Mouse (Mus musculus) heart, embryonic 14.5 days (tissue): ENCODE data around the gene H6pd. TPM values are rescaled to one million over a fixed set of nuclear protein-coding genes. Genes with fewer than 3 reads are reported as not detected.

Experiments used
- ATAC-seq: fragments of 200-750 bp; cut with Nextera tagmentation; 2 replicates; pipeline ENCODE4 v1.8.0; 2017; ENCODE audit warnings: low read depth, moderate TSS enrichment; ENCODE audit not compliant: insufficient number of reproducible peaks, insufficient read depth, low FRiP score
- H3K27ac ChIP-seq, 2 experiments: fragments of 200-500 bp in 1 of 2; fragments of 300-500 bp in 1 of 2; sonication (generic) in 1 of 2; replicated peaks in 1 of 2; 2 replicates each; pipeline ENCODE4 v1.5.1; 2012 to 2014; ENCODE audit warnings: low read depth in 2 of 2, low read length in 2 of 2, control low read depth in 1 of 2, mild to moderate bottlenecking in 1 of 2, mixed read lengths in 1 of 2; ENCODE audit not compliant: control insufficient read depth in 1 of 2, insufficient read depth in 1 of 2
- H3K27me3 ChIP-seq: fragments of 300-500 bp; sonication (generic); 2 replicates; pipeline ENCODE4 v1.6.1; 2014; ENCODE audit warnings: mild to moderate bottlenecking, low read length, control low read depth; ENCODE audit not compliant: control insufficient read depth, insufficient read depth
- H3K36me3 ChIP-seq: fragments of 300-500 bp; sonication (generic); 2 replicates; pipeline ENCODE4 v1.6.1; 2014; ENCODE audit warnings: mild to moderate bottlenecking, control low read depth, low read length, mixed read lengths; ENCODE audit not compliant: control insufficient read depth, insufficient read depth
- H3K4me1 ChIP-seq, 2 experiments: fragments of 200-500 bp in 1 of 2; fragments of 300-500 bp in 1 of 2; sonication (generic) in 1 of 2; 2 replicates each; pipeline ENCODE4 v1.6.1; 2012 to 2014; ENCODE audit warnings: low read length in 2 of 2, control low read depth in 1 of 2, mixed read lengths in 1 of 2; ENCODE audit not compliant: control insufficient read depth in 2 of 2, insufficient read depth in 2 of 2
- H3K4me2 ChIP-seq: fragments of 300-500 bp; sonication (generic); 2 replicates; pipeline ENCODE4 v1.6.1; 2014; ENCODE audit warnings: mild to moderate bottlenecking, low read length
- H3K4me3 ChIP-seq, 2 experiments: fragments of 200-500 bp in 1 of 2; fragments of 300-500 bp in 1 of 2; sonication (generic) in 1 of 2; 2 replicates each; pipeline ENCODE4 v1.5.1; 2012 to 2014; ENCODE audit warnings: low read length in 2 of 2, mild to moderate bottlenecking in 2 of 2, control low read depth in 1 of 2, low read depth in 1 of 2, moderate library complexity in 1 of 2; ENCODE audit not compliant: control insufficient read depth in 1 of 2, insufficient read depth in 1 of 2
- H3K9ac ChIP-seq: fragments of 300-500 bp; sonication (generic); 2 replicates; pipeline ENCODE4 v1.6.1; 2014; ENCODE audit warnings: mild to moderate bottlenecking, low read length
- H3K9me3 ChIP-seq: fragments of 300-500 bp; sonication (generic); 2 replicates; pipeline ENCODE4 v1.6.1; 2016; ENCODE audit warnings: low read length, control low read depth; ENCODE audit not compliant: control insufficient read depth
- WGBS: fragments of 180-500 bp; shearing (Covaris S2); extraction: QIAGEN DNeasy Blood & Tissue Kit; methylation state at CpG from one replicate; pipeline ENCODE4 v1.1.7; 2014; 5-methylcytosine and 5-hydroxymethylcytosine counted together
- polyA plus RNA-seq: library from polyadenylated mRNA; unstranded; fragments of >200 nt; fragmentation: Nextera tagmentation; extraction: Ambion mirVana; gene quantifications from 2 replicates; pipeline ENCODE4 v1.2.1, GENCODE M21; 2014

Gene H6pd
- polyA plus RNA-seq, 1 experiment from 2014 or later, result 8.9 TPM

DNA sequence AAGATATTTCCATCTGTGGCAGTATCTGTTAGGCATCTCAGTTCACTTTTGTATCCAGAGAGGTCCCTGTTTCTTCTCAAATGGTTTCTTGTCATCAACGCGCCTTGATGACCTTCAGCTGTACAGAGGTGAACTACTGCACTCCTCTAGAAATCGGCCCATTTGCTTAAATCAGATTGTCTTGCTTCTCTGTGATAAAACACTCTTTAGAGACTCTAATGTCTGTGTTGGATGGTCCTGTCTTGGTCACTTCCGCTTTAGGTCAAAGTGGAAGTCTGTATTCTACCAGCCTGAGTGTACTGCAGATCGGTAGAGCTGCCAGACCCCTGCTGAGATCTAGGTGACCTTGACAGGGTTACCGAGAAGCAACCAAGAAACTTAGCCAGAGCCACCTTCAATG, 27.3 kb upstream of the H6pd start:
- ATAC-seq, result no peak
- no peaks in the 10 kb centered on the region for H3K9me3 ChIP-seq
- no peak overlapping the region for H3K27ac ChIP-seq
- H3K9ac ChIP-seq, result no peak overlapping the region
- no peak overlapping the region for H3K4me3 ChIP-seq
- H3K4me2 ChIP-seq, result no peak overlapping the region
- peaks cover 47% of the 10 kb centered on the region for H3K27me3 ChIP-seq
- H3K36me3 ChIP-seq, result no peaks in the 10 kb centered on the region
- H3K4me1 ChIP-seq, result peaks cover 6 to 15% of the 10 kb centered on the region in 2 experiments; a peak in 3 of 4 replicates
- WGBS, result 62% methylated on average over 6 of the region's 6 CpGs

DNA sequence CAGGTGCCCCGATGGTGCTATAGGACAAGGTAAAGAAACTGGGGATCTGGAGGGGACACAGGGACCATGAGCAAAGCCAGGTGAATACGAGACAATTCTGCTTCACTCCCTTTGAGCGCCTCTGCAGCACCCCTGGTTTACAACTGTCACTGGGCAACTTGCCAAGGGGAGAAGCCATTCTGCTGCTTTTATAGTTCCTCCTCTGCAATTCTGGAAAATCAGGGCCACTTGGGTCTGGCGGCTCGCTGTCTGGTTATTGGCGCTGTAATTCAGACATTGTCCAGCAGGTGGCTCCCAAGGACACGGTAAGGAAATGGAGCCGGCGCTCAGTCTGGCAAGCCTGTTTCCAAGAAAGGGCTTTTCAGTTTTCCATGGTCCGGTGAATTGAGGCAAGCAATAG, 26.5 kb upstream of the H6pd start:
- H3K9me3 ChIP-seq, result no peaks in the 10 kb centered on the region
- H3K27me3 ChIP-seq, result peaks cover 48% of the 10 kb centered on the region
- no peak overlapping the region for H3K27ac ChIP-seq
- H3K4me2 ChIP-seq, result no peak overlapping the region
- ATAC-seq, result no peak
- no peak overlapping the region for H3K4me3 ChIP-seq
- 17% methylated on average over 10 of the region's 10 CpGs for WGBS
- peaks cover 9 to 18% of the 10 kb centered on the region in 2 experiments; a peak in 3 of 4 replicates for H3K4me1 ChIP-seq
- H3K9ac ChIP-seq, result no peak overlapping the region
- no peaks in the 10 kb centered on the region for H3K36me3 ChIP-seq

DNA sequence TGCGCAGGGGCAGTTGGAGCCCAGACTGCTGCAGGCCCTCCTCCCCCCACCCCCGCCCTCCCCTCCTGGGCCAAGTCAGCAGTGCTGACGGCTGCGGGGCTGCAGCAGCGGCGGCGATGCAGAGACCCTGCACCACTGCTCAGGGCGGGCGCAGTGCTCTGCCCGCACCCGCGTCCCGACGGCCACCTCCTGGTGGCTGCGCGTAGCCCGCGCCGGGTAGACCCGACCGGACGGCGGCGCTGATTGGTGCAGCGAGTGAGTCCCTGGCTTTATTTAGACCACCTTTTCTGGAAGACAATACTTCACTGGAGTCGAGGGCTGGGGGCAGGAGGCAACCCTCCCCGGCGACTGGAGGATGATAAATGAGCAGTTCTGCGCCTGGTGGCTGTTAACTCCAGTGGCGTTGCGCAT, 24.4 kb upstream of the H6pd start:
- H3K36me3 ChIP-seq, result no peaks in the 10 kb centered on the region
- H3K27me3 ChIP-seq, result peaks cover 64% of the 10 kb centered on the region
- H3K4me1 ChIP-seq, result peaks cover 9 to 24% of the 10 kb centered on the region in 2 experiments; a peak in 3 of 4 replicates
- H3K9me3 ChIP-seq, result no peaks in the 10 kb centered on the region
- peak overlapping the region; percentile 61 for H3K4me2 ChIP-seq
- peak overlapping the region; percentile 22; the same call in 1 of the 2 replicates for H3K9ac ChIP-seq
- 3% methylated on average over 31 of the region's 31 CpGs for WGBS
- H3K4me3 ChIP-seq, result peak overlapping the region; percentile 8 to 30
- H3K27ac ChIP-seq, result no peak overlapping the region
- peak; percentile 35; the same call in 1 of the 2 replicates for ATAC-seq

DNA sequence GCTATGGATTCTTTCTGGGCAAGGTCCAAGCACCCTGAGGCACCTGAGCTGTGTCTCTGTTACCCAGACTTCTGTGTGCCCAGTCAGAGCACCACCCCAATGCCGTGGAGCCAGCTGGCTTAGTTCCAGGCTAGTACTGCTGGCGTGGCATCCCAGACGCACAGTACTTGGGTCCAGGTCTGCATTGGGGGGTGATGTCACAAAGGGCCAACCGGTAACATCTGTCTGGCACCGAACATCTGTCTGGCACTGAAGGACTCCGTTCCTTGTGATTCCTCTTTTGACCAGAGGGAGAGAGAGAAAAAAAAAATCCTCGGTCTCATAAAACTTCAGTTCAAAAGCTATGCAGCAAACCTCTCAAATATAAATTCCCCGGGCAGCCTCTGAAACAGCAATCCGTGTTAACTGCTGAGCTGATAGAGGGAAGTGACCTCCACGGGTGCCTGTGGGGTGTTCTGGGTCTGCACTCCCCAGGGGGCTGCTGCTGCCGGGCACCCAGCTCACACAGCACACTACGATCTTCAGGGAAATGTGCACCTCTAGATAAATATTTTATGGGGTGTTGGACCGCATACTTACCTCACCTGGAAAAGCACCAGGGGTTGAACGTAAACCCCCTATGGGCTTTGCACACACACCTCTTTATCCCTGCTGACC, 22.5 kb upstream of the H6pd start:
- 27% methylated on average over 14 of the region's 14 CpGs for WGBS
- Histone ChIP-seq H3K27me3 (peaks cover 77% of the 10 kb centered on the region), H3K4me3 (peak overlapping the region; percentile 56 to 58), H3K4me2 (peak overlapping the region; percentile 98), H3K36me3 (no peaks in the 10 kb centered on the region), H3K27ac (no peak overlapping the region), H3K9me3 (no peaks in the 10 kb centered on the region), H3K4me1 (peaks cover 10 to 25% of the 10 kb centered on the region in 2 experiments), H3K9ac (peak overlapping the region; percentile 70; the same call in 1 of the 2 replicates)
- no peak for ATAC-seq

DNA sequence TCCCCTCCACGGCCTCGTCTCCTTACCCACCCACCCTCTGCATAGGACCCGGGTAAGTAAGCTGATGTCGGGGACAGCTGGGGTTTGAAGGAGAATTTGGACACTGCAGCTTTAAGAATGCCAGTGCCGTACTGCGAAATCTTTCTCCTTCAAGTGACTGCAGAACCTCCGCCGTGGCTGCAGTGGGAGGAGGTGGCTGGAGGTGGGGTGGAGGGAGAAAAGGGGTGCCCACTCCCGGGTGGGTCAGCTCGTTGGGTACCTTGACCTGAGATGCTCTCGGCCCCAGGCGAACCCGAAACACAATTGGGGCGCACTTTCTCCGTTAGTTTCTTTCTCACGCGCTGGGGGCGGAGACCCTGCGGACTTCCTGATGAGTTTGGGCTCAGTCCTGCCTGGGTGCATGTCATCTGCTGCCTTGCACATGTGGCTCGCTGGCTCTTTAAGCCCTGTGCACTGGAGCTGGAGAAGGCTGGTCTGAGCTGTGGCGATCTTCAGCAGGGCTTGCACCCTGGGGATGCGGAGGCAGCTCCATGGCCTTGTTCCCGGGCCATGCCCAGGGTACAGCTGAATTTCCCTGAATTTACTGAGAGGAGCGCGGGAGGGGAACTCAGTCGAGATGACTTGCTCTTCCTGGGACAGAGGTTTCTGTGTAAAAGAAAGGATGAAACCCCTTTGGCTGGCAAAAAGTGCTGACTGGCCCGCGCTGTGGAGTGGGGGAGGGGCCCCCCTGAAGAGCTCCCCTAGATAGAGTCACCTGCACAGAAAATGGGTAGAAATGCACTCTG, 21.8 kb upstream of the H6pd start:
- peak overlapping the region; percentile 56 to 58 for H3K4me3 ChIP-seq
- H3K9me3 ChIP-seq, result no peaks in the 10 kb centered on the region
- H3K4me2 ChIP-seq, result peak overlapping the region; percentile 98
- peak overlapping the region; percentile 70 for H3K9ac ChIP-seq
- H3K27ac ChIP-seq, result no peak overlapping the region
- no peaks in the 10 kb centered on the region for H3K36me3 ChIP-seq
- peaks cover 73% of the 10 kb centered on the region for H3K27me3 ChIP-seq
- H3K4me1 ChIP-seq, result peaks cover 18 to 31% of the 10 kb centered on the region in 2 experiments
- ATAC-seq, result 0 out of 2 replicates have a peak, but pooled peaks have one; percentile 6
- WGBS, result 1% methylated on average over 28 of the region's 28 CpGs

DNA sequence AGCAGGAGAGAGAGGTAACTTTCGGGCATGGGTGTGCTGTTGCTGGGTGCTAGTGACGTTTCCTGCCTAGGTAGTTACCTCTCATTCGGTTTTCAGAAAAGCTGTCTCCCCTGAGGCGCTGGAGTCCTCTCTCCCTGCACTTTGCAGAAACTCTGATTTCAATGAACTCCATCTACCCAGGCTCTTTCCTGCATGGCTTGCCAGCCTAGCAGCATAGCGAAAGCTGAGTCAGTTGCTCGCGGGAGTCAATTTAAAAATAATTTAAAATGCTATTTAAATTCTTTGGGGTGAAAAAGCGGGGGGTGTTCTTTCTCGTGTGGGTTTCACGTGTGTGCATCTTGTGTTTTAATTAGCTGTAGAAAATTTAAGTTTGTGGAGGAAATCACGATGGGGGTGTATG, 21.1 kb upstream of the H6pd start:
- H3K4me3 ChIP-seq, result peak overlapping the region; percentile 56 to 58
- peaks cover 19 to 32% of the 10 kb centered on the region in 2 experiments for H3K4me1 ChIP-seq
- peak overlapping the region; percentile 70 for H3K9ac ChIP-seq
- no peak overlapping the region for H3K27ac ChIP-seq
- H3K9me3 ChIP-seq, result no peaks in the 10 kb centered on the region
- no peaks in the 10 kb centered on the region for H3K36me3 ChIP-seq
- WGBS, result 6% methylated on average over 11 of the region's 11 CpGs
- H3K27me3 ChIP-seq, result peaks cover 67% of the 10 kb centered on the region
- ATAC-seq, result no peak
- peak overlapping the region; percentile 98 for H3K4me2 ChIP-seq

DNA sequence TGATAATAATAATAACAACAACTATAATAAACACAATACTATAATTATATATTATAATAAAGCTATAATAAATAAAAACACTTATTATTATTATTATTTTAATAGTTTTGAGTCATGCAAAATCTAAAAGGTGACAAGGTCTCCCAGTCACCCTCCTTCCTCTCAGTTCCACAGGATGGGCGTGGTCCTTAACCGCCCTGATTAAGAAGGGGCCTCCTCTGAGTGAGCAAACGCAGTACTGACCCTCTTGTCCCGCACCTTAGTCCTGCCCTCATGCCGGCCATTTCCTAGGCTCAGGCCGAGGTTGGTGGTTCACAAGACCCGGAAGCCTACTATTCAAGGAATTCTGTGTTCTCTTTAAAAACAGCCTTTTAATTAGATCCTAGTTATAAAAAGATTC, 14.7 kb upstream of the H6pd start:
- H3K4me2 ChIP-seq, result no peak overlapping the region
- H3K4me3 ChIP-seq, result no peak overlapping the region
- H3K4me1 ChIP-seq, result peaks cover 10 to 11% of the 10 kb centered on the region in 2 experiments
- WGBS, result 50% methylated on average over 7 of the region's 7 CpGs
- no peaks in the 10 kb centered on the region for H3K9me3 ChIP-seq
- no peak overlapping the region for H3K27ac ChIP-seq
- H3K27me3 ChIP-seq, result peaks cover 15% of the 10 kb centered on the region
- H3K9ac ChIP-seq, result no peak overlapping the region
- ATAC-seq, result no peak
- H3K36me3 ChIP-seq, result no peaks in the 10 kb centered on the region
